Mouse (Mus musculus) hindbrain, embryonic 11.5 days (tissue): ENCODE data around the gene Arrdc2. TPM values are rescaled to one million over a fixed set of nuclear protein-coding genes. Genes with fewer than 3 reads are reported as not detected.

Experiments
- ATAC-seq: fragments of 200-750 bp; cut with Nextera tagmentation; 2 replicates; pipeline ENCODE4 v1.8.0; 2017; ENCODE audit warnings: mild to moderate bottlenecking, moderate TSS enrichment, moderate library complexity; ENCODE audit not compliant: low FRiP score
- DNase-seq: peaks from one replicate; pipeline ENCODE4 v3.0.0-alpha.2; 2015; ENCODE audit warnings: low spot score
- H3K27ac ChIP-seq: fragments of 300-500 bp; sonication (generic); 2 replicates; pipeline ENCODE4 v1.5.1; 2014; ENCODE audit warnings: mild to moderate bottlenecking, low read depth, low read length
- H3K27me3 ChIP-seq: fragments of 300-500 bp; sonication (generic); 2 replicates; pipeline ENCODE4 v1.6.1; 2014; ENCODE audit warnings: mild to moderate bottlenecking, low read length, moderate library complexity, mixed read lengths; ENCODE audit not compliant: control insufficient read depth, insufficient read depth
- H3K36me3 ChIP-seq: fragments of 300-500 bp; sonication (generic); 2 replicates; pipeline ENCODE4 v1.6.1; 2014; ENCODE audit warnings: mild to moderate bottlenecking, low read length, moderate library complexity, mixed read lengths; ENCODE audit not compliant: control insufficient read depth, insufficient read depth
- H3K4me1 ChIP-seq: fragments of 300-500 bp; sonication (generic); replicated peaks from 2 replicates; pipeline ENCODE4 v1.6.1; 2014; ENCODE audit warnings: low read length, mixed read lengths; ENCODE audit not compliant: control insufficient read depth, insufficient read depth
- H3K4me2 ChIP-seq: fragments of 300-500 bp; sonication (generic); replicated peaks from 2 replicates; pipeline ENCODE4 v1.6.1; 2014; ENCODE audit warnings: mild to moderate bottlenecking, low read depth, low read length
- H3K4me3 ChIP-seq: fragments of 300-500 bp; sonication (generic); 2 replicates; pipeline ENCODE4 v1.5.1; 2014; ENCODE audit warnings: low read depth, low read length
- H3K9ac ChIP-seq: fragments of 300-500 bp; sonication (generic); 2 replicates; pipeline ENCODE4 v1.6.1; 2014; ENCODE audit warnings: low read depth, low read length
- H3K9me3 ChIP-seq: fragments of 300-500 bp; sonication (generic); 2 replicates; pipeline ENCODE4 v1.6.1; 2016; ENCODE audit warnings: low read length; ENCODE audit not compliant: control insufficient read depth
- WGBS: fragments of 180-500 bp; shearing (Covaris S2); extraction: QIAGEN DNeasy Blood & Tissue Kit; methylation state at CpG from one replicate; pipeline ENCODE4 v1.1.7; 2014; 5-methylcytosine and 5-hydroxymethylcytosine counted together
- polyA plus RNA-seq: library from polyadenylated mRNA; unstranded; fragments of >200 nt; fragmentation: Nextera tagmentation; extraction: Ambion mirVana; gene quantifications from 2 replicates; pipeline ENCODE4 v1.2.1, GENCODE M21; 2014

Arrdc2 gene
- polyA plus RNA-seq, 1 experiment from 2014 or later, result 10.3 TPM

- ATAC-seq (no peak), DNase-seq (no peak)
- no peaks in the 10 kb centered on the region for H3K36me3 ChIP-seq
- H3K4me2 ChIP-seq, result no peak overlapping the region
- H3K27ac ChIP-seq, result no peak overlapping the region
- H3K4me1 ChIP-seq, result peaks cover 5% of the 10 kb centered on the region; the same call in 1 of the 2 replicates
- H3K9ac ChIP-seq, result no peak overlapping the region
- no peaks in the 10 kb centered on the region for H3K9me3 ChIP-seq
- 60% methylated on average over 10 of the region's 10 CpGs for WGBS
- H3K4me3 ChIP-seq, result no peak overlapping the region
- H3K27me3 ChIP-seq, result no peaks in the 10 kb centered on the region
Measured at GRCm38 (mm10) chr8:70840590-70840989, 1.1 kb upstream of the Arrdc2 start.

GRCm38 (mm10) chr8:70838654-70839407, 689 bp downstream of the Arrdc2 start:
- H3K27me3 ChIP-seq, result no peaks in the 10 kb centered on the region
- H3K36me3 ChIP-seq, result no peaks in the 10 kb centered on the region
- peak overlapping the region; percentile 83 for H3K4me2 ChIP-seq
- peak overlapping the region; percentile 67 for H3K27ac ChIP-seq
- ATAC-seq (peak; percentile 37), DNase-seq (no peak)
- H3K4me3 ChIP-seq, result peak overlapping the region; percentile 57
- peak overlapping the region; percentile 70 for H3K9ac ChIP-seq
- H3K9me3 ChIP-seq, result no peaks in the 10 kb centered on the region
- peaks cover 5% of the 10 kb centered on the region; the same call in 1 of the 2 replicates for H3K4me1 ChIP-seq
- 4% methylated on average over 59 of the region's 66 CpGs for WGBS

- Histone ChIP-seq H3K9ac (no peak overlapping the region), H3K4me2 (no peak overlapping the region), H3K36me3 (no peaks in the 10 kb centered on the region), H3K9me3 (no peaks in the 10 kb centered on the region), H3K27me3 (no peaks in the 10 kb centered on the region), H3K27ac (no peak overlapping the region), H3K4me1 (peaks cover 5% of the 10 kb centered on the region; the same call in 1 of the 2 replicates), H3K4me3 (no peak overlapping the region)
- 91% methylated on average over 12 of the region's 12 CpGs for whole genome bisulfite sequencing
- no peak for DNase-seq
- ATAC-seq, result no peak
Measured at GRCm38 (mm10) chr8:70836666-70837065, 2.9 kb downstream of the Arrdc2 start.

DNA sequence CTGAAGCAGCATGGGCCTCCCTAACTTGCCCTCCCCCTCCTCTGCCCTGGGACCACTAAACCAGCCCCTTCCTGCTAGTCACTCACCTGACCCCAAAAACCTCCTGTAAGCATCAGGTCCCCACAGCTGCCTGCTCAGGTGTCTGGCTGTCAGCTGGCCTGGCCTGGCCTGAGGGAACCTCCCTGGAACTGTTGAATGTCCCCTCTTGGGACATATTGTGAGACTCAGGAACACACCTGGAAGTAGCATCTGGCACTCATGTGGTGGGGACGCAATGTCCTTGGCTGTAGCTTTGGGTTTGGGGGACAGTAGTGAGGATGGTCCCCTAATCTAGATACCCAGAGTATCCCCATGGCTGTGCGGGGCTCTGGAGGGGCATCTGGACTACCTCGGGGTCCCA, 5.4 kb downstream of the Arrdc2 start:
- H3K9ac ChIP-seq, result no peak overlapping the region
- DNase-seq, result no peak
- H3K9me3 ChIP-seq, result no peaks in the 10 kb centered on the region
- ATAC-seq, result no peak
- H3K27me3 ChIP-seq, result no peaks in the 10 kb centered on the region
- H3K4me2 ChIP-seq, result no peak overlapping the region
- WGBS, result 91% methylated on average over 3 of the region's 3 CpGs
- no peak overlapping the region for H3K4me3 ChIP-seq
- H3K27ac ChIP-seq, result no peak overlapping the region
- H3K4me1 ChIP-seq, result peaks cover 3% of the 10 kb centered on the region; the same call in 1 of the 2 replicates
- H3K36me3 ChIP-seq, result no peaks in the 10 kb centered on the region

- Histone ChIP-seq H3K4me1 (peaks cover 1% of the 10 kb centered on the region; the same call in 1 of the 2 replicates), H3K9ac (no peak overlapping the region), H3K36me3 (no peaks in the 10 kb centered on the region), H3K27me3 (no peaks in the 10 kb centered on the region), H3K27ac (no peak overlapping the region), H3K9me3 (no peaks in the 10 kb centered on the region), H3K4me2 (no peak overlapping the region), H3K4me3 (no peak overlapping the region)
- 52% methylated on average over 15 of the region's 15 CpGs for WGBS
- no peak for ATAC-seq
- no peak for DNase-seq
Measured at GRCm38 (mm10) chr8:70833520-70833919, 6.0 kb downstream of the Arrdc2 start.

DNA sequence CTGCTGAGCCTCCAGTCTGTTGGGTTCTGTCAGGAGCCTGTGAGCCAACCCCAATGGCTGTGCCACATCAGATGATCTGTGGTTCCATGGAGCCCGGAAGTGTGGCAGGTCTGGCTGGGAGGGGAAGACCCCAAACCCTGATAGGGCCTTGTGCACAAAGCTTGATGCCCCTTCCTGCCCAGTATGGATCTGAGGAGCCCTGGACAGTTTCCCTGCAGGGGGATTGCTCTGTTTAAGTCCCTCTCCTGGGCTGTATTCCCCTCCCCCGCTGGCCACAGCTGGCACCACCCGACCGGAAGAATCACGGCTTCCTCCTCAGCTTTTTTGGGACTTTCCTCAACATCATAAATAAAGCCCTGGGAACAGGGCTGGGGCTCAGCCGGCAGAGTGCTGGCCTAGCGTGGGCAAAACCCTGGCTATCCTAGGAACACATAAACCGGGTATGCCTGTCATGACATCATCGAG, 6.5 kb downstream of the Arrdc2 start:
- Histone ChIP-seq H3K27me3 (no peaks in the 10 kb centered on the region), H3K36me3 (no peaks in the 10 kb centered on the region), H3K4me2 (no peak overlapping the region), H3K4me1 (no peaks in the 10 kb centered on the region), H3K9me3 (no peaks in the 10 kb centered on the region), H3K27ac (no peak overlapping the region), H3K9ac (no peak overlapping the region), H3K4me3 (no peak overlapping the region)
- WGBS, result 56% methylated on average over 9 of the region's 9 CpGs
- DNase-seq, result peak; percentile 18
- ATAC-seq, result no peak

DNA sequence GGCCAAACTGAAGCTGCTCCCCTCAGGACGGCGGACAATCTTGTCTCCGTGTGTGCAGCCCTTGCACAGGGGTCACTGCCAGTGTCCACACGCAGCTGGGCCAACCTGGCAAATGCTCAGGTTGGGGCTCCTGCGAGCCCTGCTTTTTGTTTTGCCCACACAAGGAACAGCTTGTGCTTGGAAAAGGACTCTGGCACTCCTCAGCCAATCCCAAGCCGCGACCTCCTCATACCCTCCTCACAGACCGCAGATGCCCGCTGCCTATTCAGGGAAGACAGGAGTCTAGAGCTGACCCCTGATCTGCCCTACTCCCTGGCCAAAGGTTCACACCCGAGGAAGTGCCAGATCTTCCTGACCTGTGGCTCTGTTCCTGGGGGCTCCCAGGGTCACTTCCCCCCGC, 7.1 kb downstream of the Arrdc2 start:
- 66% methylated on average over 11 of the region's 11 CpGs for WGBS

DNA sequence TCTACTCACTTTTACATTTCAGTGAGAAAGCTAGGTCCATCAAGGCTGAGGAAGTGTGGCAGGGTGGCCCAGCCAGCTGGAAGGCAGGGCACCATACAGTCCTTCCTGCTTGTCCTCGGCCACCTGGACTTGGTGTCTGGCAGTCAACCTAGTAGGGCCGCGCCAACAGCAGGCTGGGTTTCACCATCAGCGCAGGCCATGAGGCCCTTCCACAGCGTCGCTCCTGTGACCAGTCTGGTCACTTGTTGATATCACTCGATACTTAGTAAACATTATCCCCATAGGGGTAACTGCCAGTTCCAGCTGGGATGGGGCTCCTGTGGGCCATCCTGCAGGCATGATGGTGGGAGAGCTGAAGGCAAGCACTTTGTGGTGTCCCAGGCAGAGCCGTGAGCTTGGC, 8.0 kb downstream of the Arrdc2 start:
- ATAC-seq, result no peak
- Histone ChIP-seq H3K9me3 (no peaks in the 10 kb centered on the region), H3K4me2 (no peak overlapping the region), H3K4me1 (no peaks in the 10 kb centered on the region), H3K27me3 (no peaks in the 10 kb centered on the region), H3K36me3 (no peaks in the 10 kb centered on the region), H3K27ac (no peak overlapping the region), H3K4me3 (no peak overlapping the region), H3K9ac (no peak overlapping the region)
- no peak for DNase-seq
- 90% methylated on average over 8 of the region's 8 CpGs for whole genome bisulfite sequencing

More for the DNA sequence above, 7.1 kb downstream of the Arrdc2 start:
- Histone ChIP-seq H3K4me3 (no peak overlapping the region), H3K27ac (no peak overlapping the region), H3K36me3 (no peaks in the 10 kb centered on the region), H3K4me1 (no peaks in the 10 kb centered on the region), H3K4me2 (no peak overlapping the region), H3K27me3 (no peaks in the 10 kb centered on the region), H3K9ac (no peak overlapping the region), H3K9me3 (no peaks in the 10 kb centered on the region)
- ATAC-seq (no peak), DNase-seq (no peak)

DNA sequence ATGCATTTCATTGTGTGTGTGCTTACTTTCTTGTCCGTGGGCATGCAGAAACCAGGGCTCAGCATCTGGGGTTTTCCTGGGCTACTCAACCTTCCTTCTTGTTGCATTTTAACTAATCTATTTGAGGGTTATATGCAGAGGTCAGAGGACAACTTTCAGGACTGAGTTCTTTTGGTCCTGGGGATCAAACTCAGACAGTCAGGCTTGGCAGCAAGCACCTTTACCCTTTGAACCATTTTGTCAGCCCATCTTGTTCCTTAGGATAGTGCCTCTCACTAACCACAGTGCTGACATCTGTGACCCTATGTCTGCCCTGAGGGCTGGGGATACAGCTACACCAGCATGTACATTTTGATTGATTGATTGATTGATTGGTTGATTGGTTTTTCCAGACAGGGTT, 11.7 kb downstream of the Arrdc2 start:
- Histone ChIP-seq H3K36me3 (no peaks in the 10 kb centered on the region), H3K4me2 (no peak overlapping the region), H3K4me3 (no peak overlapping the region), H3K9ac (no peak overlapping the region), H3K9me3 (no peaks in the 10 kb centered on the region), H3K4me1 (no peaks in the 10 kb centered on the region), H3K27me3 (no peaks in the 10 kb centered on the region), H3K27ac (no peak overlapping the region)
- ATAC-seq (no peak), DNase-seq (no peak)
- WGBS, result 84% methylated on average over 1 of the region's 1 CpGs
